Mouse (Mus musculus): ENCODE results near the gene Dysf.

GRCm38 (mm10) chr6:84025636-84026035 is 17.2 kb downstream of the Dysf start:
- no peak for TF ChIP-seq CTCF (IDR thresholded peaks at IDR 0.05; ENCODE audit: low read depth)
- no peak for TF ChIP-seq EP300 (optimal IDR thresholded peaks at IDR 0.05)

Data from stomach, postnatal 0 days (tissue).